Mouse (Mus musculus): ENCODE data around the gene Zfp174. TPM values are rescaled to one million over a fixed set of nuclear protein-coding genes. Genes with fewer than 3 reads are reported as not detected.

Zfp174 gene
- 3.3 TPM for polyA plus RNA-seq (2015; fragmentation: Illumina TruSeq; extraction: RNeasy Lipid Tissue Mini Kit (QIAGEN cat#74804); ENCODE audit: low read depth, low replicate concordance)

DNA sequence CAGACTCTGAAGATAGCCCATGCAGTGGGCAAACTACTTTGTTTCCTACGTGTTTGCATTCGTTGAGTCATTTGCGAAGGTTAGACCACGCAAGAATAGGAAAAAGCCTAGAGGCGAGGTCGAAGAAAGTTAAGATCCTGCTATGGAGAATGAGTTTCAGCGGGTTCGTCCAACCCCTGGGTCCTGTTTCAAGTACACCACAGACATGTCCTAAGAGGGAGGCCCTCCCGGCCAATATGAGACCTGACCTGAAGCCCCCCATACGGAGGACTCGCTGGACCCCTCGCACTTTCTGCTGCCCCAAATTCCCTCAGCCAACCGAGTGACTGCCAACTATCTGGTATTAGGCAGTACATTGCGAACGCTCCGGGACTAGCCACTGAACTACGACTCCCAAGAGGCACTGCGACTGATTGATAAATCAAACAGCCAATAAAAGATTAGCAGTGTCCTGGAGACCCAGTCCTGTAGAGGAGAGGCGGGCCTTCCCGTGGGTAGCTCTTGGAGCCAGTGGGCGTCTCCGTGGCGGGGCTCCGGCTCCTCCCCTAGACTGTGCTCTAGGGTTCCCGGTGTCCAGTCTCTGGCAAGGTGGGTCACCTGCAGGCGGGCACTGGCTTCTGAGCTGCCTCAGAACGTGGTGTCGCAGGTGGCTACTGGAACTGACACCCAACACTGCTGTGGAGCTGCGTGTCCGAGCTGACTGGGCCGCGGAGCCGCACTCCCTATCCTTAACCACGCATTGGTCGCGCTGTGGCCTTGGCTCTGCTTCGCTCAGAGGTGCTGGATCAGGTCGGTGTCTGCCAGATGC lies at the start of gene Zfp174:
Zfp174 (plus strand) TSS at position 558 of the 808 bp plus-strand sequence.

GRCm38 (mm10) chr16:3830588-3831109 lies 16.4 kb upstream of the Zfp174 start, which contains the start of gene Olfr15:
Olfr15 (plus strand) TSS chr16:3830878.

DNA sequence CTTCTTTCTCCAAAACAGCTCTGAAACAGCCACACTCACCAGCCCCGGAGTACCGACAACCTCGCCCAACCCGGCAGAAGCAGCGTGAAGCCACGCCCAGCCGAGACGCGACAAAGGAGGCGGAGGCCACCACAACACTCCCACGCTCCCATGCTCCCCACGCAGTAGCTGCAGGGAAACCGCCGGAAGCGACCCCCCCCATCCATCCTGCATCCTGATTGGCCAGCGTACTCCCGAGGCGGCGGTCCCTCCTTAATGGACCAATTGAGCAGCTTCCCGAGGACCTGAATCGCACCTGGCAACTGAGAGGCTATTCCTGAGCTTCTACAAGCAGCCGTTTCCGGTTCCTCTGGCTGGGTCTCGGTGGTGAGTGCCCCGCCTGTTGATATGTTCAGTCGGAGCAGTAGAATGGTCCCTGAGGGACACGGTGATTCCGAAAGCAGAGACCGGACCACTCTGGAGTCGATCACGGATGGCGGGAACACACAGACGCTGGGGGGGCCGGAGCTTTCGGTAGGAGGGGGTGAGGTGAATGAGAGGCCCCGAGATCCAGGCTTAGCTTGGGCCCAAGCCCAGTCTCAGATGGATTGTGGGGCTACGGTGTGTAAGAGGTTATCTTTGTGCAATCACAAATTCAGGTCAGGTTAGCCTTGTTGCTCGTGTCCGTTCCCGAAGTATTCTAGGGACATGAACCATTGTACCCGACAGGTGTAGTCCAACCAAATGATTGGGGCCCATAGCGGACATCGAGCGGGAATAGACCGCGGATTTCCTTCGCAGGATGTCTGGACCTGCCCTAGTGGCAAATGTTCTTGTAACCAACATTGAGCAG lies 25.4 kb downstream of the Zfp174 start, which contains the start of gene Naa60:
Naa60 (plus strand) TSS at position 160 of the 832 bp plus-strand sequence.

DNA sequence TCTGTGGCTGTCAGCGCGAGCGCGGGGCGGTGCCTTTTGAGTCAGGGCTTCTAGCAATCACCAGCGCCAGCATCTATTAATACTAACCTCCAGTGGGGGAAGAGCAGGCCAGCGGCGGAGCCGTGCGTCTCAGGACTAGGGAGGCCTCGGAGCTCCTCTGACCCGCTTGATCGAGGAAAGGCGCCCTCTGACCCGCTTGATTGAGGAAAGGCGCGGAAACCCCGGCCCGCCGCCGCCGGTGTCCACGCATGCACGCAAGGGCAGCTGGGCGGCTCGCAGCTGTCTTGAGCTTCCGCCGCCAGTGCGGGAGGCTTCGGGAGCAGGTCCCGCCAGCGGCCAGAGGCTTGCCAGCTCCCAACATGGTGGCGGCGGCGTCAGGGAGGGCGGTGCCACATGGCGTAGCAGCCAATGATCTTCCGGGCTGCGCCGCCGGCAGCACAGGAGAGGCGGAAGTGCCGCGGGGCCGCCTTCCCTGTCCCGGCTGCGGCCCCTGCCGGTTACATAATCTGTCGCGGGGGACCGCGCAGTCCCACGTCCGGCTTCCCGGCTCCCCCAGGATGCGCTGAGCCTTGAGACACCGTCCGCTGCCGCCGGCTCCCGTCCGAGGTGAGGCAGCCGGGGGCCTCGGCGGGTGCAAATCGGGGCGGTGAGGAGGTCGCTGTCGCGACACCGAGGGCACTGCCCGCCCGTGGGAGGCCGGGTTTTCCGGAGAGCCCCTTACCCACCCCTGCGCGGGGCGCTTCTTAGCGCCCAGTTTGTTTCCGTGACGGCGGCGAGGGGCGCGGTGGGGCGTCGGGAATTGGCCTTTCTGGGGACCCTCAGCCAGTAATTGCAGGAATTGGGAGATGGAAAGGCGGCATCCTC lies 37.4 kb downstream of the Zfp174 start, which contains the start of the genes Zfp597 and Gm20695:
Zfp597 (minus strand) TSS at position 361 of the 864 bp plus-strand sequence.
Gm20695 (plus strand) TSS at position 448 of the 864 bp plus-strand sequence.

Other genes with a start within 250 kb of the Zfp174 start
- gene Mefv, start 129.2 kb upstream of the Zfp174 start, polyA plus RNA-seq (2015; fragmentation: Illumina TruSeq; extraction: RNeasy Lipid Tissue Mini Kit (QIAGEN cat#74804); ENCODE audit: low read depth, low replicate concordance): not detected
- gene Zfp263, start 103.2 kb upstream of the Zfp174 start, polyA plus RNA-seq (2015; fragmentation: Illumina TruSeq; extraction: RNeasy Lipid Tissue Mini Kit (QIAGEN cat#74804); ENCODE audit: low read depth, low replicate concordance): 19.3 TPM
- gene Olfr15, start 16.4 kb upstream of the Zfp174 start, polyA plus RNA-seq (2015; fragmentation: Illumina TruSeq; extraction: RNeasy Lipid Tissue Mini Kit (QIAGEN cat#74804); ENCODE audit: low read depth, low replicate concordance): not detected
- gene Naa60, start 25.1 kb downstream of the Zfp174 start, polyA plus RNA-seq (2015; fragmentation: Illumina TruSeq; extraction: RNeasy Lipid Tissue Mini Kit (QIAGEN cat#74804); ENCODE audit: low read depth, low replicate concordance): 105 TPM
- gene Zfp597, start 37.3 kb downstream of the Zfp174 start, polyA plus RNA-seq (2015; fragmentation: Illumina TruSeq; extraction: RNeasy Lipid Tissue Mini Kit (QIAGEN cat#74804); ENCODE audit: low read depth, low replicate concordance): 16.5 TPM
- 0.58 TPM for gene Gm20695, start 37.4 kb downstream of the Zfp174 start, polyA plus RNA-seq (2015; fragmentation: Illumina TruSeq; extraction: RNeasy Lipid Tissue Mini Kit (QIAGEN cat#74804); ENCODE audit: low read depth, low replicate concordance)
- 10.2 TPM for gene 1700037C18Rik, start 61.4 kb downstream of the Zfp174 start, polyA plus RNA-seq (2015; fragmentation: Illumina TruSeq; extraction: RNeasy Lipid Tissue Mini Kit (QIAGEN cat#74804); ENCODE audit: low read depth, low replicate concordance)
- 35.0 TPM for gene Cluap1, start 61.5 kb downstream of the Zfp174 start, polyA plus RNA-seq (2015; fragmentation: Illumina TruSeq; extraction: RNeasy Lipid Tissue Mini Kit (QIAGEN cat#74804); ENCODE audit: low read depth, low replicate concordance)
- 0.82 TPM for gene Nlrc3, start 129.4 kb downstream of the Zfp174 start, polyA plus RNA-seq (2015; fragmentation: Illumina TruSeq; extraction: RNeasy Lipid Tissue Mini Kit (QIAGEN cat#74804); ENCODE audit: low read depth, low replicate concordance)
- 23.4 TPM for gene Slx4, start 156.5 kb downstream of the Zfp174 start, polyA plus RNA-seq (2015; fragmentation: Illumina TruSeq; extraction: RNeasy Lipid Tissue Mini Kit (QIAGEN cat#74804); ENCODE audit: low read depth, low replicate concordance)
- not detected for gene Dnase1, start 189.7 kb downstream of the Zfp174 start, polyA plus RNA-seq (2015; fragmentation: Illumina TruSeq; extraction: RNeasy Lipid Tissue Mini Kit (QIAGEN cat#74804); ENCODE audit: low read depth, low replicate concordance)
- 71.9 TPM for gene Trap1, start 230.6 kb downstream of the Zfp174 start, polyA plus RNA-seq (2015; fragmentation: Illumina TruSeq; extraction: RNeasy Lipid Tissue Mini Kit (QIAGEN cat#74804); ENCODE audit: low read depth, low replicate concordance)

Measured in brain, adult 10 weeks (tissue).